Mouse (Mus musculus) myocyte (in vitro differentiated cells): Measurements from ENCODE around the gene Snx30. TPM values are rescaled to one million over a fixed set of nuclear protein-coding genes. Genes with fewer than 3 reads are reported as not detected.

Experiments used
- H3K27me3 ChIP-seq: one replicate; pipeline ENCODE4 v1.6.1; 2011; ENCODE audit not compliant: control insufficient read depth, insufficient read depth, insufficient read length
- H3K36me3 ChIP-seq: one replicate; pipeline ENCODE4 v1.6.1; 2011; ENCODE audit not compliant: control insufficient read depth, insufficient read depth
- H3K4me2 ChIP-seq: one replicate; pipeline ENCODE4 v1.6.1; 2011; ENCODE audit warnings: low read depth, control low read depth
- H3K4me3 ChIP-seq: one replicate; pipeline ENCODE4 v1.5.1; 2011; ENCODE audit warnings: mild to moderate bottlenecking, control low read depth, moderate library complexity
- H3K79me2 ChIP-seq: one replicate; pipeline ENCODE4 v1.6.1; 2011; ENCODE audit not compliant: control insufficient read depth, insufficient read depth
- H3ac ChIP-seq: one replicate; pipeline ENCODE4 v1.6.1; 2011; ENCODE audit not compliant: control insufficient read depth, insufficient read length
- CEBPB ChIP-seq: IDR thresholded peaks from 2 replicates; pipeline ENCODE4 v1.6.1; 2011; ENCODE audit warnings: mild to moderate bottlenecking, moderate library complexity; ENCODE audit not compliant: poor library complexity, insufficient read depth, severe bottlenecking
- E2F4 ChIP-seq: IDR thresholded peaks from one replicate; pipeline ENCODE4 v1.6.1; 2011; ENCODE audit warnings: mild to moderate bottlenecking, control low read depth, moderate library complexity; ENCODE audit not compliant: insufficient read depth
- MAX ChIP-seq: IDR thresholded peaks from one replicate; pipeline ENCODE4 v1.6.1; 2011; ENCODE audit warnings: low read depth, mild to moderate bottlenecking, control low read depth
- MYOD1 ChIP-seq, 3 experiments: IDR thresholded peaks; one replicate each; pipeline ENCODE4 v1.6.1; 2011; ENCODE audit warnings: control low read depth in 2 of 3, low read depth in 2 of 3, mild to moderate bottlenecking in 2 of 3, moderate library complexity in 1 of 3; ENCODE audit not compliant: insufficient read length in 2 of 3, control insufficient read depth in 1 of 3
- MYOG ChIP-seq, 3 experiments: IDR thresholded peaks; one replicate each; pipeline ENCODE4 v1.6.1; 2011; ENCODE audit warnings: control low read depth in 2 of 3, low read depth in 2 of 3, mild to moderate bottlenecking in 2 of 3; ENCODE audit not compliant: insufficient read length in 2 of 3, control insufficient read depth in 1 of 3, insufficient read depth in 1 of 3
- POLR2A ChIP-seq: IDR thresholded peaks from one replicate; pipeline ENCODE4 v1.6.1; 2011; ENCODE audit warnings: low read depth, mild to moderate bottlenecking, control low read depth, moderate library complexity; ENCODE audit not compliant: insufficient read length
- POLR2AphosphoS2 ChIP-seq: IDR thresholded peaks from one replicate; pipeline ENCODE4 v1.6.1; 2011; ENCODE audit warnings: low read depth, control low read depth; ENCODE audit not compliant: insufficient read length
- REST ChIP-seq: IDR thresholded peaks from one replicate; pipeline ENCODE4 v1.6.1; 2011; ENCODE audit warnings: mild to moderate bottlenecking, control low read depth, moderate library complexity; ENCODE audit not compliant: insufficient read depth, insufficient read length
- SRF ChIP-seq: IDR thresholded peaks from one replicate; pipeline ENCODE4 v1.6.1; 2011; ENCODE audit warnings: low read depth; ENCODE audit not compliant: control insufficient read depth, insufficient read length
- TCF12 ChIP-seq: IDR thresholded peaks from one replicate; pipeline ENCODE4 v1.6.1; 2011; ENCODE audit warnings: mild to moderate bottlenecking, control low read depth; ENCODE audit not compliant: poor library complexity, insufficient read depth, severe bottlenecking
- TCF3 ChIP-seq: IDR thresholded peaks from one replicate; pipeline ENCODE4 v1.6.1; 2011; ENCODE audit warnings: low read depth, control low read depth; ENCODE audit not compliant: insufficient read length
- USF1 ChIP-seq: IDR thresholded peaks from one replicate; pipeline ENCODE4 v1.6.1; 2011; ENCODE audit warnings: low read depth, mild to moderate bottlenecking, control low read depth, moderate library complexity
- polyA plus RNA-seq: library from polyadenylated mRNA; unstranded; fragments of >200 nt; fragmentation: generic; extraction: Trizol; gene quantifications from one replicate; pipeline ENCODE4 v1.2.1, GENCODE M21; 2012; ENCODE audit warnings: missing spikeins

The Snx30 gene
- polyA plus RNA-seq: 2.6 TPM

- Histone ChIP-seq H3K4me3 (peak within 1 kb of the TSS; percentile 65), H3K79me2 (peaks cover 25% of the 10 kb centered on the region), H3K36me3 (no peaks in the 10 kb centered on the region), H3K27me3 (no peaks in the 10 kb centered on the region), H3K4me2 (peak within 1 kb of the TSS; percentile 99), H3ac (peak within 1 kb of the TSS; percentile 37)
- no peak for TF ChIP-seq MYOD1 (IDR thresholded peaks at IDR 0.05; ENCODE audit: control insufficient read depth in 1 of 3, insufficient read length in 2 of 3, low read depth in 2 of 3)
- no peak for TF ChIP-seq MYOG (IDR thresholded peaks at IDR 0.05; ENCODE audit: control insufficient read depth in 1 of 3, insufficient read depth in 1 of 3, insufficient read length in 2 of 3, low read depth in 2 of 3)
- TF ChIP-seq POLR2AphosphoS2: peak; percentile 90
- TF ChIP-seq POLR2A: peak; percentile 96
- TF ChIP-seq E2F4: no peak
Measured at GRCm38 (mm10) chr4:59805181-59805967, at the start of gene Snx30. TSS of gene Snx30 (plus strand) at chr4:59805840.

GRCm38 (mm10) chr4:59756332-59757082 is 49.1 kb upstream of the Snx30 start:
- Histone ChIP-seq H3K4me3 (no peak overlapping the region), H3K36me3 (no peaks in the 10 kb centered on the region), H3K27me3 (no peaks in the 10 kb centered on the region), H3K79me2 (no peaks in the 10 kb centered on the region), H3K4me2 (peak overlapping the region; percentile 72), H3ac (no peak overlapping the region)
- TF ChIP-seq REST: no peak
- TF ChIP-seq SRF: no peak
- TF ChIP-seq MYOG (IDR thresholded peaks at IDR 0.05; ENCODE audit: control insufficient read depth in 1 of 3, insufficient read depth in 1 of 3, insufficient read length in 2 of 3, low read depth in 2 of 3): no peak
- TF ChIP-seq MAX: no peak
- TF ChIP-seq TCF12: no peak
- TF ChIP-seq POLR2A: no peak

GRCm38 (mm10) chr4:59757452-59758435 is 47.9 kb upstream of the Snx30 start:
- TF ChIP-seq E2F4: no peak
- no peak for TF ChIP-seq REST
- TF ChIP-seq POLR2A: no peak
- no peak for TF ChIP-seq TCF3
- TF ChIP-seq MYOD1 (IDR thresholded peaks at IDR 0.05; ENCODE audit: control insufficient read depth in 1 of 3, insufficient read length in 2 of 3, low read depth in 2 of 3): no peak
- TF ChIP-seq MAX: no peak
- no peak for TF ChIP-seq TCF12
- TF ChIP-seq USF1: no peak
- TF ChIP-seq POLR2AphosphoS2: no peak
- TF ChIP-seq CEBPB: no peak
- Histone ChIP-seq H3K79me2 (no peaks in the 10 kb centered on the region), H3K4me2 (peak overlapping the region; percentile 72), H3K27me3 (no peaks in the 10 kb centered on the region), H3K4me3 (no peak overlapping the region), H3ac (no peak overlapping the region), H3K36me3 (no peaks in the 10 kb centered on the region)

DNA sequence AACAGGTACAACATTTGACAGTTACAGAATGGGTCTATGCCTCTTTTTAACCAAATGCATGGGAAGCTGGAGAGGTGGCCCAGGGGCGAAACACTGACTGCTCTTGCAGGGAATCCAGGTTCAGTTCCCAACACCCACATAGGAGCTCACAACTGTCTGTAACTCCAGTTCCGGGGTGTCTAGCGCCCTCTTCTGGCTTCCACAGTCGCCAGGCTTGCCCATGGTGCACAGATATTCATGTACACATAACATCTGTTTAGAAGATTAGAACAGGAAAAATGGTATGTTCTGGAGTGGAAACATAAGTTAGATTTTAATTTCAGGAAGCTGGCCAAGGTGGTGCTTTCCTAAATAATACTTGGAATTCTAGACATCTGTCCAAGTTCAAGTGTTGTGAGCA is 45.6 kb upstream of the Snx30 start:
- Histone ChIP-seq H3K4me2 (peak overlapping the region; percentile 48), H3K36me3 (no peaks in the 10 kb centered on the region), H3K4me3 (no peak overlapping the region), H3ac (no peak overlapping the region), H3K27me3 (no peaks in the 10 kb centered on the region), H3K79me2 (no peaks in the 10 kb centered on the region)
- TF ChIP-seq E2F4: no peak
